Mouse (Mus musculus) cerebellum, adult 2 months (tissue): ENCODE measurements around the gene Rps11. TPM values are rescaled to one million over a fixed set of nuclear protein-coding genes. Genes with fewer than 3 reads are reported as not detected.

ENCODE experiments used
- DNase-seq, 2 experiments: peaks; one replicate each; pipeline ENCODE4 v3.0.0; 2021
- H3K27ac ChIP-seq: fragments of 200-500 bp; 2 replicates; pipeline ENCODE4 v1.5.1; 2012; ENCODE audit warnings: low read length, control low read depth, inconsistent platforms; ENCODE audit not compliant: insufficient read depth
- H3K27me3 ChIP-seq: fragments of 200-500 bp; 2 replicates; pipeline ENCODE4 v1.6.1; 2012; ENCODE audit warnings: inconsistent platforms, mild to moderate bottlenecking, low read length, moderate library complexity; ENCODE audit not compliant: control insufficient read depth, insufficient read depth
- H3K4me1 ChIP-seq: fragments of 200-500 bp; 2 replicates; pipeline ENCODE4 v1.6.1; 2011; ENCODE audit warnings: low read length; ENCODE audit not compliant: control insufficient read depth, insufficient read depth
- H3K4me3 ChIP-seq: fragments of 200-500 bp; replicated peaks from 2 replicates; pipeline ENCODE3; 2011; ENCODE audit warnings: mild to moderate bottlenecking, low read depth, low read length, control low read depth; ENCODE audit not compliant: insufficient read depth
- CTCF ChIP-seq: fragments of 200-500 bp; IDR thresholded peaks from 2 replicates; pipeline ENCODE4 v1.5.1; 2011; ENCODE audit warnings: low read depth, mild to moderate bottlenecking, control low read depth, low read length, moderate library complexity, borderline replicate concordance; ENCODE audit not compliant: insufficient read depth
- POLR2A ChIP-seq: fragments of 200-500 bp; IDR thresholded peaks from 2 replicates; pipeline ENCODE4 v1.6.1; 2011; ENCODE audit warnings: low read length, control low read depth, borderline replicate concordance; ENCODE audit not compliant: insufficient read depth
- WGBS: fragments of 180-500 bp; shearing (Covaris S2); methylation state at CpG from one replicate; pipeline ENCODE4 v1.1.7; 2018; 5-methylcytosine and 5-hydroxymethylcytosine counted together
- polyA plus RNA-seq: library from polyadenylated mRNA; depleted of rRNA; stranded (reverse); fragments of >200 nt; gene quantifications from 2 replicates; pipeline ENCODE4 v1.2.3, GENCODE M21; 2012

Rps11 gene
- polyA plus RNA-seq, 1 experiment: 433 TPM

- no peak overlapping the region for H3K4me3 ChIP-seq
- no peak for DNase-seq
- H3K27ac ChIP-seq: no peak overlapping the region
- no peaks in the 10 kb centered on the region for H3K27me3 ChIP-seq
- H3K4me1 ChIP-seq: no peaks in the 10 kb centered on the region
- WGBS: 81% methylated on average over 4 of the region's 4 CpGs
- no peak for TF ChIP-seq POLR2A
- TF ChIP-seq CTCF: no peak
These were observed 26.1 kb upstream of the Rps11 start for GRCm38 (mm10) chr7:45150321-45150720.

GRCm38 (mm10) chr7:45149545-45149944 is 25.3 kb upstream of the Rps11 start:
- no peak overlapping the region for H3K27ac ChIP-seq
- H3K4me3 ChIP-seq: no peak overlapping the region
- H3K4me1 ChIP-seq: no peaks in the 10 kb centered on the region
- TF ChIP-seq POLR2A (no peak), CTCF (no peak)
- no peak for DNase-seq
- WGBS: 44% methylated on average over 6 of the region's 6 CpGs
- H3K27me3 ChIP-seq: no peaks in the 10 kb centered on the region

- H3K4me3 ChIP-seq: no peak overlapping the region
- no peak overlapping the region for H3K27ac ChIP-seq
- H3K27me3 ChIP-seq: no peaks in the 10 kb centered on the region
- DNase-seq: no peak
- WGBS: 57% methylated on average over 4 of the region's 4 CpGs
- H3K4me1 ChIP-seq: no peaks in the 10 kb centered on the region
- TF ChIP-seq POLR2A (no peak), CTCF (no peak)
These were observed 24.4 kb upstream of the Rps11 start for GRCm38 (mm10) chr7:45148534-45149098.

DNA sequence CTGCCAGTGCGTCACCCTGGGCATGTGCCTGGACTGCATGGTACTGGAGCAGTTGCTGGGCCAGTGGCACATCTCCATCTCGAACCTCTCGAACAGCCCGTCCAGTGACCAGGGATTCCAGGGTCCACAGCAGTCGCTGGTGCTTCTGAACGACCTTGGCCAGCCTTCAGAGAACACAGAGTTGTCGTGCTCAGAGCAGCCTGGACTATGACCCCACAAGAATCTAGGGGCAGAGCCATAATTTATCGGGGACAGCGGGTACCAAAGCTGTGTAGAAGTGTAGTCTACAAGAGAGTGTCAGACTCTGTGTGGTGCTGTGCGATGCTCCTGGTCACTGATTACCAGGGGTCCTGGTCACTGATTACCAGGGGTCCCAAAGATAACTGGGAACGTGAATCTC is 23.7 kb upstream of the Rps11 start:
- TF ChIP-seq POLR2A (no peak), CTCF (no peak)
- WGBS: 90% methylated on average over 11 of the region's 11 CpGs
- Histone ChIP-seq H3K27ac (no peak overlapping the region), H3K4me3 (no peak overlapping the region), H3K27me3 (no peaks in the 10 kb centered on the region), H3K4me1 (no peaks in the 10 kb centered on the region)
- no peak for DNase-seq

DNA sequence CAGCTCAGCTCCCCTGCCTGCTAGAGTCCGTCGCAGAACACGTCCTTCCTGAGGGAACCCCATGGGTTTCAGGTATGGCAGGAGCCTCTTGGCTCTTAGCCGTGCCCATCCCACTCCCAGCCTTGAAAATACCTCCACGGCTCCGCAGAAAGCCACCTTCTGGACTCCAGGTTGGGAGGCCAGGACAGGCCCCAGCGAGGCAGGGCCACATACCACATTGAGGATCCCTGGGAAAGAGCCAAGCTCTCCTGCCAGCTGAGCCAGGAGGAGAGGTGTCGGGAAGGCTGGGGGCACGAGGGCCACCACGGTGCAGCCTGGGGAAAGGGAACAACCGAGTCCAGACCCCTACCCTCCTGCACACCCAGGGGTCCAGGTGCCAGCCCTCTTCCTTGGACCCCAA is 23.0 kb upstream of the Rps11 start:
- H3K27me3 ChIP-seq: no peaks in the 10 kb centered on the region
- 63% methylated on average over 11 of the region's 11 CpGs for WGBS
- H3K4me1 ChIP-seq: no peaks in the 10 kb centered on the region
- TF ChIP-seq POLR2A (no peak), CTCF (no peak)
- H3K27ac ChIP-seq: no peak overlapping the region
- no peak for DNase-seq
- no peak overlapping the region for H3K4me3 ChIP-seq

GRCm38 (mm10) chr7:45145460-45145859 is 21.2 kb upstream of the Rps11 start:
- TF ChIP-seq POLR2A: no peak
- no peak for TF ChIP-seq CTCF
- 91% methylated on average over 8 of the region's 8 CpGs for WGBS
- Histone ChIP-seq H3K27me3 (no peaks in the 10 kb centered on the region), H3K4me1 (no peaks in the 10 kb centered on the region), H3K4me3 (no peak overlapping the region), H3K27ac (no peak overlapping the region)
- DNase-seq: no peak

- Histone ChIP-seq H3K27ac (no peak overlapping the region), H3K27me3 (no peaks in the 10 kb centered on the region), H3K4me1 (no peaks in the 10 kb centered on the region), H3K4me3 (no peak overlapping the region)
- DNase-seq: no peak
- TF ChIP-seq POLR2A (no peak), CTCF (no peak)
- 79% methylated on average over 13 of the region's 13 CpGs for WGBS
These were observed 20.3 kb upstream of the Rps11 start for GRCm38 (mm10) chr7:45144368-45145174.

- no peak for TF ChIP-seq CTCF
- no peak for TF ChIP-seq POLR2A
- no peak overlapping the region for H3K27ac ChIP-seq
- WGBS: 86% methylated on average over 5 of the region's 5 CpGs
- no peak for DNase-seq
- no peaks in the 10 kb centered on the region for H3K27me3 ChIP-seq
- no peak overlapping the region for H3K4me3 ChIP-seq
- no peaks in the 10 kb centered on the region for H3K4me1 ChIP-seq
These were observed 17.7 kb upstream of the Rps11 start for GRCm38 (mm10) chr7:45141914-45142313.
